Mouse (Mus musculus): ENCODE data around the gene Esyt2. TPM values are rescaled to one million over a fixed set of nuclear protein-coding genes. Genes with fewer than 3 reads are reported as not detected.

Esyt2 gene
- total RNA-seq, 4 experiments from 2014 or later = 26.7 to 32.3 (median 29.1) TPM

DNA sequence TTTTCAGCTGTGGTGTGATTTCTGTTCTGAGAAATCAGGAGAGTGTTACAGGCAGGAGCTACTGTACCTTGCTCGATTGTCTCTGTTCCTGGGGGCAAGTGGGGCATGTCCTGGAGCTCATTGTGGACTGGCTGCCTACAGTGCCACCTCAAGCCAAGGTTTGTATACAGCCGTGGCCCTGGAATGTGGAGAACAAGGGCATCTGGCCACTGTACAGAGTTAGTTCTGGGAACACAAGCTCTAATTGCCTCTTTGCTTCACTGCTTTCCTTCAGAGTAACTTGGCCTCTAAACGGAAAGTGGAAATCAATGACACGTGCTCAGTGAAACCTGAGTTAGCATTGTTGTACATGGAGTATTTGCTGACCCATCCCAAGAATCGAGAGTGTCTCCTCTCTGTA lies 157.6 kb downstream of the Esyt2 start:
- no peak for DNase-seq (ENCODE audit: low spot score in 2 of 2)

Small RNAs within 50 kb of the gene (microRNA-seq; reads per million reads assigned to microRNA genes)
- not detected for gene Gm23190

Other genes starting within 250 kb of the Esyt2 start
- gene Zfp386, start 233.5 kb upstream of the Esyt2 start, total RNA-seq (2022) = 10 to 100 TPM; 22.9 to 26.8 (median 24.2) TPM
- 1 to 10 TPM in 2 of 4 experiments, under 1 TPM in 2; 0.77 to 1.5 (median 1.0) TPM for gene Vipr2, start 203.5 kb upstream of the Esyt2 start, total RNA-seq (2022)
- gene Wdr60, start 18.2 kb upstream of the Esyt2 start, total RNA-seq (2022) = 10 to 100 TPM; 13.8 to 19.6 (median 14.2) TPM
- not detected for gene Gm11027, start 5.8 kb upstream of the Esyt2 start, total RNA-seq (2022)
- gene Ncapg2, start 124.2 kb downstream of the Esyt2 start, total RNA-seq (2022) = 1 to 10 TPM; 1.1 to 1.4 (median 1.2) TPM
- under 1 TPM in 1 of 4 experiments, not detected in 3; 0.10 TPM for gene Ptprn2, start 204.5 kb downstream of the Esyt2 start, total RNA-seq (2022)

Measured in gastrocnemius, adult 8-10 months (tissue).